Mouse (Mus musculus): Measurements from ENCODE around the gene Sh3bp5.

DNA sequence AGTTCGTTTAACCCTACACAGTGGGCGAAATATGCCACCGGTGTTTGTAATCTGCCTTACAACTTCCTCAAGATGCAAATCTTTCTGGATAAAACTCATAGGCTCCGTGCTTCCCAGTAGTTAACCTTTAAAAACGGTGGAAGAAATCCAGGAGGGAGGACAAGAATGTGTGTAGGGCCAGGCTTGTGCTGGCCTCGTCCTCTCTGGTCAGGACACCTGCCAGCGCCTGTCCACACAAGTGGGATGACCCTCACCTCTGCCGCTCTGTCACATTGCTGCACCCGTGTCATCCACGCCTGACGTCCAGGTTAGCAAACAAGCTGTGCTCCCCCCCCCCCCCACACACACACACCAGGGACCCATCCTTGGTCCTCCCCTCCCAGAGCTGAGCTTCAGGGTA is 3.4 kb upstream of the Sh3bp5 start:
- TF ChIP-seq CTCF (IDR thresholded peaks at IDR 0.05; ENCODE audit: borderline replicate concordance, control insufficient read depth, extremely low read depth, insufficient read depth, low read length, poor library complexity) (no peak), POLR2A (IDR thresholded peaks at IDR 0.05; ENCODE audit: control insufficient read depth, extremely low read depth, insufficient read depth, low read length, poor library complexity) (no peak)

Measured in thymus, adult 2 months (tissue).